Mouse (Mus musculus) kidney, adult 2 months (tissue): ENCODE results near the gene Amot. TPM values are rescaled to one million over a fixed set of nuclear protein-coding genes. Genes with fewer than 3 reads are reported as not detected.

Experiments
- DNase-seq: peaks from one replicate; pipeline ENCODE4 v3.0.0; 2021
- H3K27ac ChIP-seq: fragments of 200-500 bp; 2 replicates; pipeline ENCODE4 v1.5.1; 2012; ENCODE audit warnings: low read depth, low read length, control low read depth, inconsistent platforms; ENCODE audit not compliant: insufficient read depth
- H3K27me3 ChIP-seq: fragments of 200-500 bp; replicated peaks from 2 replicates; pipeline ENCODE4 v1.6.1; 2012; ENCODE audit warnings: mild to moderate bottlenecking, moderate library complexity, low read length, inconsistent platforms; ENCODE audit not compliant: control insufficient read depth, insufficient read depth
- H3K36me3 ChIP-seq: fragments of 200-500 bp; 2 replicates; pipeline ENCODE4 v1.6.1; 2012; ENCODE audit warnings: mild to moderate bottlenecking, moderate library complexity, low read length, inconsistent platforms; ENCODE audit not compliant: control insufficient read depth, insufficient read depth
- H3K4me1 ChIP-seq: fragments of 200-500 bp; 2 replicates; pipeline ENCODE4 v1.6.1; 2011; ENCODE audit warnings: low read length; ENCODE audit not compliant: control insufficient read depth, insufficient read depth
- H3K4me3 ChIP-seq: fragments of 200-500 bp; 2 replicates; pipeline ENCODE4 v1.5.1; 2011; ENCODE audit warnings: mild to moderate bottlenecking, low read depth, low read length, control low read depth; ENCODE audit not compliant: insufficient read depth
- CTCF ChIP-seq: fragments of 200-500 bp; conservative IDR thresholded peaks from 2 replicates; pipeline ENCODE4 v1.5.1; 2011; ENCODE audit warnings: low read depth, mild to moderate bottlenecking, control low read depth, low read length, moderate library complexity, mixed read lengths; ENCODE audit not compliant: insufficient read depth, insufficient read length
- POLR2A ChIP-seq: fragments of 200-500 bp; IDR thresholded peaks from one replicate; pipeline ENCODE4 v1.6.1; 2011; ENCODE audit warnings: low read depth, low read length, control low read depth
- WGBS: fragments of 180-500 bp; shearing (Covaris S2); methylation state at CpG from one replicate; pipeline ENCODE4 v1.1.7; 2018; 5-methylcytosine and 5-hydroxymethylcytosine counted together
- polyA plus RNA-seq: library from polyadenylated mRNA; depleted of rRNA; stranded (reverse); fragments of >200 nt; gene quantifications from 2 replicates; pipeline ENCODE4 v1.2.3, GENCODE M21; 2012

Gene Amot
- polyA plus RNA-seq, 1 experiment: 24.6 TPM

- Histone ChIP-seq H3K27ac (no peak overlapping the region), H3K4me3 (no peak overlapping the region), H3K4me1 (no peaks in the 10 kb centered on the region; the same call in 1 of the 2 replicates), H3K27me3 (no peaks in the 10 kb centered on the region), H3K36me3 (no peaks in the 10 kb centered on the region)
- TF ChIP-seq CTCF (no peak), POLR2A (no peak)
- WGBS: 49% methylated on average over 6 of the region's 6 CpGs
- DNase-seq: peak; percentile 47
Observed at GRCm38 (mm10) chrX:145455629-145456028, 49.4 kb downstream of the Amot start.

DNA sequence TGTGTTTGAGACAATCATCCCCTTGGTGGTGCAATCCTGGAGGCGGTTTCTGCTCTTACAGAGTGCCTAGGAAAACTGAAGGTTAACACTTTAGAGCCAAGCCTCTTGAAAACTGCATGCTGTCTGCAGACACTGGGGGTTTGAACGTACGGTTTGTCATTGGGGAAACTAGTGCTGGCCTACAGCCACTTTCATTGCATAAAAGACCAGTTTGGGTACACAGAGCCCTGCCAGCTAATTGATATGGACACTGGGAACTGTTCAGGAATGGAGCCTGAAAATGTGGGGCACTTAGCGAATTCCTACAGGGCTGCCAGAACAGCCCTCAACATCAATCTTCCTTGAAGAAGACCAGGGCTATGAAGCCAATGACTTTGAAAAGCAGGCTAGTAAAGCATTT, 50.2 kb downstream of the Amot start:
- DNase-seq: peak; percentile 1
- Histone ChIP-seq H3K36me3 (no peaks in the 10 kb centered on the region), H3K27me3 (no peaks in the 10 kb centered on the region), H3K27ac (no peak overlapping the region), H3K4me3 (no peak overlapping the region), H3K4me1 (no peaks in the 10 kb centered on the region; the same call in 1 of the 2 replicates)
- no peak for TF ChIP-seq CTCF
- no peak for TF ChIP-seq POLR2A
- 68% methylated on average over 4 of the region's 4 CpGs for WGBS

GRCm38 (mm10) chrX:145441526-145441925, 63.5 kb downstream of the Amot start:
- Histone ChIP-seq H3K36me3 (no peaks in the 10 kb centered on the region), H3K27me3 (no peaks in the 10 kb centered on the region), H3K4me3 (no peak overlapping the region), H3K4me1 (no peaks in the 10 kb centered on the region; the same call in 1 of the 2 replicates), H3K27ac (no peak overlapping the region)
- DNase-seq: peak; percentile 8
- TF ChIP-seq CTCF (no peak), POLR2A (no peak)
- WGBS: 61% methylated on average over 2 of the region's 2 CpGs

- H3K27me3 ChIP-seq: no peaks in the 10 kb centered on the region
- no peaks in the 10 kb centered on the region; the same call in 1 of the 2 replicates for H3K4me1 ChIP-seq
- no peak overlapping the region for H3K27ac ChIP-seq
- H3K4me3 ChIP-seq: no peak overlapping the region
- no peak for DNase-seq
- TF ChIP-seq CTCF (no peak), POLR2A (no peak)
- WGBS: 91% methylated on average over 4 of the region's 4 CpGs
- no peaks in the 10 kb centered on the region for H3K36me3 ChIP-seq
Observed at GRCm38 (mm10) chrX:145433652-145434051, 71.3 kb downstream of the Amot start.

GRCm38 (mm10) chrX:145430836-145431570, 74.0 kb downstream of the Amot start:
- no peaks in the 10 kb centered on the region for H3K27me3 ChIP-seq
- no peak overlapping the region for H3K4me3 ChIP-seq
- H3K27ac ChIP-seq: no peak overlapping the region
- no peaks in the 10 kb centered on the region for H3K36me3 ChIP-seq
- TF ChIP-seq POLR2A (no peak), CTCF (no peak)
- WGBS: 39% methylated on average over 5 of the region's 5 CpGs
- peak; percentile 5 for DNase-seq
- no peaks in the 10 kb centered on the region; the same call in 1 of the 2 replicates for H3K4me1 ChIP-seq

DNA sequence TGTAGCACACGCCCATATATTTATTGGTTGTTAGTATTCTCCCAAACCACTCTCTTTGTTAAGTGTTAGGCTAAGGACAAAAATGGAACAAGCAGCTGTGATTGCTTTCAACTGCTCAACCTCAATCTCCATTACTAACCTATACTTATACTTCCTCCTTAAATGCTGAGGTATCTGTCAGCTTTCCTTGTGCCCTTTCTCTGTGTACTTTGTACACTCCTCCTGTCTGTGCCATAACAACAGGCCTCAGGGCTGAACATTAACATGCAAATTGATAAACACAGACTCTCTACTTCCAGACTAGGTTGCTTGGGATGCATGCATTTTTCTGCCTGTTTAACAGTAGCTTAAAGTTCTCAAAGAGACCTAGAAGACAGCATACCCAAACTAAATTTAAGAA, 76.2 kb downstream of the Amot start:
- H3K4me1 ChIP-seq: no peaks in the 10 kb centered on the region; the same call in 1 of the 2 replicates
- H3K27ac ChIP-seq: no peak overlapping the region
- TF ChIP-seq POLR2A (no peak), CTCF (no peak)
- 79% methylated on average over 1 of the region's 1 CpGs for WGBS
- DNase-seq: peak; percentile 9
- no peaks in the 10 kb centered on the region for H3K27me3 ChIP-seq
- no peak overlapping the region for H3K4me3 ChIP-seq
- H3K36me3 ChIP-seq: no peaks in the 10 kb centered on the region

DNA sequence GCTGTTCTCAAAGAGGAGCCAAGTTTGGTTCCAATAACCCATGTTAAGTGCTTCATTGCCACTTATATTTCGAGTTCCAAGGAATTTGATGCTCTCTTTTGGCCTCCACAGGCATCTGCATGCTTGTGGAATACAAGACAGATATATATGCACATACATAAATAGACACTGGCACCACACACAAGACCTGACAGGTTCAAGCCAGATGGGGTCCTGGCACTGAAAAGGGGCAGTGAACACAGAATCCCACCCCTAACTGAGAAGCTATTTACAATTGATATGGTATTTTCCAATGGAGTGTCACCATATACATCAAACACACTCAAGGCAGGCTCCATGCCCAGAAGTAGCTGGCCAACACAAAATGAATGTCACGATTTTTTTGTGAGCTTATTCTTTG, 81.0 kb downstream of the Amot start:
- H3K27me3 ChIP-seq: no peaks in the 10 kb centered on the region
- no peak overlapping the region for H3K27ac ChIP-seq
- no peak for TF ChIP-seq CTCF
- TF ChIP-seq POLR2A: no peak
- no peak overlapping the region for H3K4me3 ChIP-seq
- no peak for DNase-seq
- H3K4me1 ChIP-seq: no peaks in the 10 kb centered on the region
- WGBS: 71% methylated on average over 2 of the region's 2 CpGs
- H3K36me3 ChIP-seq: no peaks in the 10 kb centered on the region

DNA sequence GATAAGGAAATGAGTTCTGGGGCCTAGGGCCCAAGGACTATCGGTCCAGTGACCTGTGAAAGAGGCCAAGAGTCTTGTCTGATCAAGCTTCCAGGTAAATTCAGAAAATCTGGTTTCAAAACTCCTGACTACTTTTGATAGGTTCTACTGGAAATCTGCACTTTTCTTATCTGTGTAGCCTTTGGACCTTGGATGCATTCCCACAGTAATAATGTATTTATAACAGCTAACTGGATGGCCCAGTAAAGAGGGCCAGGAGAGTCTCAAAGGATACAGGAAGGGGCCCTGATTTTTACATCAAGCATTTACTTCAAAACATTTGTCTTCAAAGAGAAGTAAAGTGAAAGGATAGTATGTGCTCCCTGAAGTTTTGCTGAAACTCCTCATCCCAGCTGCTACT, 90.7 kb downstream of the Amot start:
- WGBS: 80% methylated on average over 1 of the region's 1 CpGs
- H3K36me3 ChIP-seq: no peaks in the 10 kb centered on the region
- no peak overlapping the region for H3K4me3 ChIP-seq
- H3K4me1 ChIP-seq: no peaks in the 10 kb centered on the region
- no peak overlapping the region for H3K27ac ChIP-seq
- H3K27me3 ChIP-seq: no peaks in the 10 kb centered on the region
- no peak for TF ChIP-seq POLR2A
- no peak for TF ChIP-seq CTCF
- no peak for DNase-seq
